Mouse (Mus musculus) limb, embryonic 10.5 days (tissue): Measurements from ENCODE around the gene Mta2. TPM values are rescaled to one million over a fixed set of nuclear protein-coding genes. Genes with fewer than 3 reads are reported as not detected.
"Not testable (repeated sequence)": the region's sequence is repeated elsewhere in the genome, so short reads cannot be mapped to it uniquely, and the experiment has no call there.

Experiments
- DNase-seq: peaks from one replicate; pipeline ENCODE4 v3.0.0-alpha.2; 2017; ENCODE audit warnings: low spot score
- H3K27ac ChIP-seq: fragments of 300-500 bp; sonication (generic); 2 replicates; pipeline ENCODE4 v1.5.1; 2016; ENCODE audit warnings: mild to moderate bottlenecking
- H3K27me3 ChIP-seq: fragments of 300-500 bp; sonication (generic); 2 replicates; pipeline ENCODE4 v1.6.1; 2016; ENCODE audit warnings: low read depth, mild to moderate bottlenecking; ENCODE audit not compliant: poor library complexity, severe bottlenecking
- H3K36me3 ChIP-seq: fragments of 300-500 bp; sonication (generic); 2 replicates; pipeline ENCODE4 v1.6.1; 2016; ENCODE audit warnings: mild to moderate bottlenecking, moderate library complexity
- H3K4me1 ChIP-seq: fragments of 300-500 bp; sonication (generic); 2 replicates; pipeline ENCODE4 v1.6.1; 2016
- H3K4me3 ChIP-seq: fragments of 300-500 bp; sonication (generic); 2 replicates; pipeline ENCODE4 v1.5.1; 2016; ENCODE audit warnings: mild to moderate bottlenecking, moderate library complexity
- H3K9me3 ChIP-seq: fragments of 300-500 bp; sonication (generic); replicated peaks from 2 replicates; pipeline ENCODE4 v1.6.1; 2016; ENCODE audit warnings: mild to moderate bottlenecking
- WGBS: fragments of 180-500 bp; shearing (Covaris S2); methylation state at CpG from one replicate; pipeline ENCODE4 v1.1.7; 2016; 5-methylcytosine and 5-hydroxymethylcytosine counted together
- polyA plus RNA-seq: library from polyadenylated mRNA; unstranded; fragments of >200 nt; fragmentation: Nextera tagmentation; extraction: Ambion mirVana; gene quantifications from 2 replicates; pipeline ENCODE4 v1.2.1, GENCODE M21; 2016

Gene Mta2
- 229 and 233 TPM in 2 replicates for polyA plus RNA-seq

GRCm38 (mm10) chr19:8941515-8942217, at the start of gene Mta2:
Mta2 (plus strand) TSS chr19:8941875.
- H3K36me3 ChIP-seq: peaks cover 78% of the 10 kb centered on the region

GRCm38 (mm10) chr19:8892829-8893766, 48.6 kb upstream of the Mta2 start, which contains the start of gene Ints5:
Ints5 (plus strand) TSS chr19:8893005.
- Histone ChIP-seq H3K4me3 (peak within 1 kb of the TSS; percentile 90), H3K27ac (peak within 1 kb of the TSS; percentile 94), H3K4me1 (peaks cover 31% of the 10 kb centered on the region), H3K9me3 (no peaks in the 10 kb centered on the region), H3K27me3 (no peaks in the 10 kb centered on the region), H3K36me3 (peaks cover 51% of the 10 kb centered on the region)
- 3% methylated on average over 54 of the region's 54 CpGs for WGBS
- peak; percentile 87 for DNase-seq

More at GRCm38 (mm10) chr19:8941515-8942217, at the start of gene Mta2:
- under 1% methylated on average over 64 of the region's 64 CpGs for whole genome bisulfite sequencing
- DNase-seq: peak; percentile 98
- H3K4me1 ChIP-seq: peaks cover 36% of the 10 kb centered on the region
- peak within 1 kb of the TSS; percentile 99 for H3K27ac ChIP-seq
- no peaks in the 10 kb centered on the region for H3K27me3 ChIP-seq
- peak within 1 kb of the TSS; percentile 85 for H3K4me3 ChIP-seq
- H3K9me3 ChIP-seq: no peaks in the 10 kb centered on the region

GRCm38 (mm10) chr19:8895397-8895960, 46.2 kb upstream of the Mta2 start:
- H3K27ac ChIP-seq: no peak overlapping the region
- 94% methylated on average over 9 of the region's 9 CpGs for WGBS
- peaks cover 51% of the 10 kb centered on the region for H3K36me3 ChIP-seq
- peak overlapping the region; percentile 6; the same call in 1 of the 2 replicates for H3K4me3 ChIP-seq
- H3K4me1 ChIP-seq: peaks cover 33% of the 10 kb centered on the region
- DNase-seq: no peak
- no peaks in the 10 kb centered on the region for H3K9me3 ChIP-seq
- no peaks in the 10 kb centered on the region for H3K27me3 ChIP-seq

DNA sequence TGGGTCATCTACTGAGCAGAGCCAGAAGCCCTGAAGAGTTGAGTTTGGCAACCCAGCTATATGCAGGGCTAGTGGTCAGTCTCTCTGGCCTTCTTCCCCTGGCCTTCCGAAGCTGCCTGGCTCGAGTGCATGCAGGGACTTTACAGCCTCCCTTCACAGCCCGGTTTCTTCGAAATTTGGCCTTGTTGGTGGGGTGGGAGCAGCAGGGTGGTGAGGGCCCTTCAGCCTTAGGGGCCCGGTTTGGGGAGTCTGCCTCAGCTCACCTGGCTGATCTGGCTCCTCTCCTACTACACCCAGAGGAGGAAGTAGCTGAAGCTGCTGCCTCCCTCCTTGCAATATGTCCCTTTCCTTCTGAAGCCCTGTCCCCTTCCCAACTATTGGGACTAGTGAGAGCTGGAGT, 45.4 kb upstream of the Mta2 start:
- peaks cover 51% of the 10 kb centered on the region for H3K36me3 ChIP-seq
- not testable (repeated sequence) for H3K9me3 ChIP-seq, H3K27me3 ChIP-seq, H3K4me3 ChIP-seq, DNase-seq, H3K27ac ChIP-seq
- WGBS: 91% methylated on average over 5 of the region's 5 CpGs
- peaks cover 33% of the 10 kb centered on the region for H3K4me1 ChIP-seq

- Histone ChIP-seq H3K4me1 (peaks cover 33% of the 10 kb centered on the region), H3K36me3 (peaks cover 57% of the 10 kb centered on the region)
- WGBS: 27% methylated on average over 21 of the region's 21 CpGs
These were observed 44.3 kb upstream of the Mta2 start for GRCm38 (mm10) chr19:8897211-8897864.

DNA sequence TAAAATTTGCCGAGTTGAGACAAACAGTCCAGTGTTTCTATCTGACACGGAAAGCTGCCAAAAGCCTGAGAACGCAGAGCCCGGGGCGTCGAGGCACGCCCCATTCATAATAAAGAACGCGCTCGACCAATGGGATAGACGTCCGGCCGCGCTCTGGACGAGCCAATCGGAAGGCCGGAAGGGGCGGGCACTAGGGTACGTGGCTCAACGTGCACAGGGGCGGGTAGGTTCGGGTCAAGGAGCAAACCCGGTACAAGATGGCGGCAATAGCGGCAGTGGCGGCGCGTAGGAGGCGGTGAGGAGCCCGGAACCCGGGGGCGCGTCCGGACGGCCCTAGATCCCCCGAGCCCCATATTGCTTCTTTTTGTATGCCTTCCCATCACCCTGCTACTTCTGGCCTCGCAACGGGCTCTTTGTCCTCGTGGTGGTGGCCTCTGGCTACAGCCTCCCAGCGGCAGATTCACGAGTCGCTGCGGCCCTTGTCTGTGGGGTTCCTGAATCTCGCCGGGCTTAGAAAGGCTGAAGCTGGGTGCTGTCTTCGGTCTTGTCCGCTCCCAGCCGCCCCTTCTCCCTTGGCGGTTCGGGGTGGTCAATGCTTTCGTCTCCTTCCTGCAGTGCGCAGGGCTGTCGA, 43.7 kb upstream of the Mta2 start, which contains the start of gene Ganab:
Gene Ganab, plus strand, starts transcription at position 207 of the 631 bp plus-strand sequence.
- H3K9me3 ChIP-seq: no peaks in the 10 kb centered on the region
- H3K4me3 ChIP-seq: peak within 1 kb of the TSS; percentile 90
- no peaks in the 10 kb centered on the region for H3K27me3 ChIP-seq
- H3K36me3 ChIP-seq: peaks cover 61% of the 10 kb centered on the region
- peak within 1 kb of the TSS; percentile 94 for H3K27ac ChIP-seq
- DNase-seq: peak; percentile 96
- under 1% methylated on average over 53 of the region's 53 CpGs for WGBS
- H3K4me1 ChIP-seq: peaks cover 33% of the 10 kb centered on the region

More at GRCm38 (mm10) chr19:8897211-8897864, 44.3 kb upstream of the Mta2 start:
- H3K27me3 ChIP-seq, H3K9me3 ChIP-seq: not testable (repeated sequence)
- H3K4me3 ChIP-seq: peak overlapping the region; percentile 90
- H3K27ac ChIP-seq: peak overlapping the region; percentile 94
- DNase-seq: peak; percentile 49

DNA sequence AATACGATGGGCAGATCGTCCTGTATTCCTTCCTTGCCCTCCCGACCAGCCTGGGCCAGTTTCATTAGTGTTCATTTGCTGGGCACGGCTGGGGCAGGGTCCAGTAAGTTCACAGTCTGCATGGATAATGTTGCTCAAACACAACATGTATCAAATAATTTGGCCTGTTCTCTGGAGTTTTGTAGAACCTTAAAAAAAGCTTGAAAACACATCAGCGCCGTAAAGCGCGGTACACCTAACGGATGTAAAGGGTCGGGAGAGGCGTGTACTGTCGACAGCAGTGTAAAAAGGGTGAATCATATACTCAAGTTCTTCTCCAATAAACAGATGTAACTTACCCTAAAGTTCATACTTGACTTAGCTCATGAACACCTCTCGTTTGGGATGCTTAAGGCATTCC, 43.1 kb upstream of the Mta2 start:
- Histone ChIP-seq H3K4me1 (peaks cover 31% of the 10 kb centered on the region), H3K4me3 (peak overlapping the region; percentile 90), H3K27me3 (no peaks in the 10 kb centered on the region), H3K36me3 (peaks cover 67% of the 10 kb centered on the region), H3K27ac (peak overlapping the region; percentile 94), H3K9me3 (no peaks in the 10 kb centered on the region)
- 16% methylated on average over 13 of the region's 13 CpGs for WGBS
- no peak for DNase-seq

- Histone ChIP-seq H3K27me3 (no peaks in the 10 kb centered on the region), H3K36me3 (peaks cover 72% of the 10 kb centered on the region), H3K27ac (0 out of 2 replicates have a peak overlapping the region, but pooled peaks have one; percentile 94), H3K4me1 (peaks cover 27% of the 10 kb centered on the region), H3K9me3 (no peaks in the 10 kb centered on the region), H3K4me3 (peak overlapping the region; percentile 90)
- 69% methylated on average over 3 of the region's 3 CpGs for WGBS
- DNase-seq: no peak
These were observed 42.6 kb upstream of the Mta2 start for GRCm38 (mm10) chr19:8899079-8899478.

DNA sequence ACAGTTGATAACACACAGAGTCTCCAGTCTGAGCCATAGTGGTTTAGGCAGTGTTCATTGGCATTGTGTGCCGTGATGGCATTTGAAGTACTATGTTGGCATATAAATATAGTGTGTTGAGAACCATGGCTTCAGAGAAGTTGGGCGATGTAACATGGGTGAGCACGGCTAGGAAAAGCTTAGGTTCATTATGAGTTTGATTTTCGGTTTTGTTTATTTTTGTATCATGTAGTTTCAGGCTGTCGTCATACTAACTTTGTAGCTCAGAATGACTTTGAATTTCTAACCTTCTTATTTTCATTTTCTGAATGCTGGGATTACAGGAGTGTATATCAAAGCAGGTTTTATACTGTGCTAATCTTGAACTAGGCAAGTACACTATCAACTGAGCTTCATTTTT, 38.3 kb upstream of the Mta2 start:
- Histone ChIP-seq H3K9me3 (no peaks in the 10 kb centered on the region), H3K4me1 (peaks cover 10% of the 10 kb centered on the region), H3K27me3 (no peaks in the 10 kb centered on the region), H3K36me3 (peaks cover 83% of the 10 kb centered on the region), H3K27ac (no peak overlapping the region), H3K4me3 (no peak overlapping the region)
- WGBS: 96% methylated on average over 5 of the region's 5 CpGs
- DNase-seq: no peak

- WGBS: 92% methylated on average over 6 of the region's 6 CpGs
- Histone ChIP-seq H3K36me3 (peaks cover 99% of the 10 kb centered on the region), H3K4me3 (no peak overlapping the region), H3K27me3 (no peaks in the 10 kb centered on the region), H3K4me1 (no peaks in the 10 kb centered on the region), H3K9me3 (no peaks in the 10 kb centered on the region), H3K27ac (no peak overlapping the region)
- no peak for DNase-seq
These were observed 33.1 kb upstream of the Mta2 start for GRCm38 (mm10) chr19:8908531-8908930.

DNA sequence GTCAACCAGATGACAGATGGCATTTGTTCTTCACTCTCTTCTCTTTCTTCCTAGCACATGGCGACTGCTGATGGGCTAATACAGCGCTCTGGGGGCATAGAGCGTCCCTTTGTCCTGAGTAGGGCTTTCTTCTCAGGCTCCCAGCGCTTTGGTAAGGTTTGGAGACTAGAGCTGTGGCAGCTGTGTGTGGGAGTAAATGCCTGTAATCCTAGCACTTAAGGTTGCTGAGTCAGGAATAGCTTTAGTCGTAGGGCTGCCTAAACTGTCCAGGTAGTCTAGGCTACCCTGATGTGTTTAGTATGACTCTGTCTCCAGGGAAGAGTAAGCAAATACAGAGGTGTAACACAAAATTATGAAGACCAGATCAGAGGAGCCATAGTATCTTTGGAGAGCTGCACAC, 29.9 kb upstream of the Mta2 start:
- no peaks in the 10 kb centered on the region for H3K27me3 ChIP-seq
- no peak overlapping the region for H3K4me3 ChIP-seq
- no peaks in the 10 kb centered on the region for H3K4me1 ChIP-seq
- peaks cover 100% of the 10 kb centered on the region for H3K36me3 ChIP-seq
- 96% methylated on average over 5 of the region's 5 CpGs for WGBS
- H3K9me3 ChIP-seq: no peaks in the 10 kb centered on the region
- no peak for DNase-seq
- H3K27ac ChIP-seq: no peak overlapping the region

- no peak overlapping the region for H3K4me3 ChIP-seq
- WGBS: 98% methylated on average over 3 of the region's 3 CpGs
- H3K36me3 ChIP-seq: peaks cover 84% of the 10 kb centered on the region
- no peaks in the 10 kb centered on the region for H3K27me3 ChIP-seq
- H3K9me3 ChIP-seq: no peaks in the 10 kb centered on the region
- no peaks in the 10 kb centered on the region for H3K4me1 ChIP-seq
- DNase-seq: no peak
- H3K27ac ChIP-seq: no peak overlapping the region
These were observed 27.5 kb upstream of the Mta2 start for GRCm38 (mm10) chr19:8914212-8914611.
